Mouse (Mus musculus): Measurements from ENCODE around the gene Mrc1. TPM values are rescaled to one million over a fixed set of nuclear protein-coding genes. Genes with fewer than 3 reads are reported as not detected.
A peak's percentile ranks its signal among the peaks of the same experiment; 100 is the strongest.
"Not testable (repeated sequence)": the region's sequence is repeated elsewhere in the genome, so short reads cannot be mapped to it uniquely, and the experiment has no call there.

Mrc1 gene
- total RNA-seq (2021), result 10 to 100 TPM; 19.6 to 27.8 TPM
- long read RNA-seq, experiment 1, full-length matches to known transcripts, result 1 of 5 reads
- long read RNA-seq, experiment 1, partial matches to known transcripts, result 3 of 5 reads
- long read RNA-seq, experiment 1, other reads (novel, unspliced or antisense), result 1 of 5 reads
- long read RNA-seq, experiment 2, partial matches to known transcripts, result 1 of 1 reads
- long read RNA-seq, experiment 2, other reads (novel, unspliced or antisense), result 0 of 1 reads

GRCm38 (mm10) chr2:14229149-14229548 is at the start of gene Mrc1:
Gene Mrc1 (plus strand): TSS chr2:14229392.
- no peak for DNase-seq

- DNase-seq, result no peak
These were observed 44.8 kb upstream of the Mrc1 start for GRCm38 (mm10) chr2:14184375-14184774.

DNA sequence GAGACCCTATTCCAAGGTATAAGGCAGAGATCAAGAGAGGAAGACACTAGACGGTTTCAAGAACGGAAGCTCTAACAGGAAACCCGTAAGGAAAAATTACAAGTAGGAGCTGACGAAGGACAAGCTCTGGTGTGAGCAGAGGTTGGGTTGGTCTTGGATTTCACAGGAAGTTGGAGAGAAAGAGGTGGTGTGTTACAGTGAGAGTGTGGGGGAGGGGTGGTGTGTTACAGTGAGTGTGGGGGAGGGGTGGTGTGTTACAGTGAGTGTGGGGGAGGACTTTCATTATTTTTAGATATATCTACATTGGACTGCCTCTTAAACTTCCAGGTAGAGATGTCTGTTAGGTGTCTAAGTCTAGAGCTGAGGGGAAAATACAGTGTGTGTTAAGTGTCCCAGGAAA is 38.5 kb upstream of the Mrc1 start:
- DNase-seq, result no peak

- no peak for DNase-seq
These were observed 37.6 kb upstream of the Mrc1 start for GRCm38 (mm10) chr2:14191601-14192000.

DNA sequence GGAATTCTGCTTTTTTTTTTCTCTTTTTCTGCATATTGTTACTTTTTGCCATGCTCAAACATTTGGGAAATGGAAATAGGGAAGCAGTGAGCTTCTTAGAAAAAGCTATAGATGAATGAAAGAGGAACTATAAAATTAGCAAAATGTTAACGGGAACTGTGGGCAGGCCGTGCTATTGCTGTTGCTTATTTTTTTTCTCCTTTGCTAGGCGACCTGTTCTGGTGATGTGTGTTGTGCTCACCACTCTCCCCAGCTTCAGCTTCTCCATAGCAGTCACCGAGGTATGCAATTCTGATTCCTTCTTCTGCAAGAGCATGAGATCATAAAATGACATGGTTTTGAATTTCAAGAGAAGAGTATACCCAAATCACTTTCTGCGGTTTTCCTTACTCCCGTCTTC is 37.1 kb upstream of the Mrc1 start:
- no peak for DNase-seq

GRCm38 (mm10) chr2:14198325-14198903 is 30.8 kb upstream of the Mrc1 start:
- not testable (repeated sequence) for DNase-seq

GRCm38 (mm10) chr2:14199621-14200020 is 29.6 kb upstream of the Mrc1 start:
- DNase-seq, result no peak

DNA sequence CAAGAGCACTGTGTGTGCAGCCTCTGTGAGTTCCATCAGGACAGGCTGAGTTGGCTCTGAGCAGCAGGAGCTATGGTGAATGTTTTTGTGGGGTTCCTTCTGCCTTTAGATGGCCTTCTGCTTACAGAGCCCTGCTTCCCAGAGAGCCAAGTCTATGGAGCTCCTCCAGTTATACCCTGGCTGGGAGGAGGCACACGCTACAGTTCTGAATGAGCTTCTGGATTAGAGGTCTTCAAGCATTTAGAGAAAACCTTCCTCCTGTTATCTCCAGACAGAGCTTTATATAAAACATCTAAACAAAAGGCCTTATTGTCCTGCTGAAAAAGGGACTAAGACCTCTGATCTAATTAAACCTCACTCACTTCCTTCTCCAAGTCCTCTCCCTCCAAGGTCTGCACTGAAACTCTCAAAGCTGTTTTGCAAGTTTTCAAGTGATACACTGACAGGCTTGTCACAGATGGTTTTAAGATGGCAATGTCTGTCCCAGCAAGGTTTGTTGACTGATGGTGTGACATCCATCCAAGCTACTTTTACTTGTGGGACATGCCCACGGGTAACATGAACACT is 28.2 kb upstream of the Mrc1 start:
- not testable (repeated sequence) for DNase-seq

GRCm38 (mm10) chr2:14204308-14204707 is 24.9 kb upstream of the Mrc1 start:
- DNase-seq, result no peak

GRCm38 (mm10) chr2:14206798-14207197 is 22.4 kb upstream of the Mrc1 start:
- no peak for DNase-seq

- DNase-seq, result no peak
These were observed 18.5 kb upstream of the Mrc1 start for GRCm38 (mm10) chr2:14210731-14211130.

DNA sequence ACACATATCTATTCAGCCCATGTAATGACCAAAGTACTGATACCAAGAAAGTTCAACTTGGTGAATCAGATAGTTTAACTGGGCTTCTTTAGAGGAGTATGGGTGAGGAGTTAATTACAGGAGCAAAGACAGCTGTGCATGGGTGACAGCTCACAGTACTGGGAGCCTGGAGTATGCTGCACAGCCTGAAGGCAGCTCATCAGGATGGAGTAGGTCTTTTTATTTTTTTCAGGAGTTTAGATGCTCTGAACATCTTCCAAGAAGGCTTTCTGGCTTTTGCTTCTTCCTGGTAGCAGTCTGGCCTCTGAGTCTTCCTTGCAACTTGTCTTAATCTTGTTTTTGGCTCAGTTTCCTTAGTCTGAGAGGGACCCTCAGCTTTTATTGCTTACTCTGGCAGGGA is 17.6 kb upstream of the Mrc1 start:
- no peak for DNase-seq

GRCm38 (mm10) chr2:14214764-14215163 is 14.4 kb upstream of the Mrc1 start:
- no peak for DNase-seq

DNA sequence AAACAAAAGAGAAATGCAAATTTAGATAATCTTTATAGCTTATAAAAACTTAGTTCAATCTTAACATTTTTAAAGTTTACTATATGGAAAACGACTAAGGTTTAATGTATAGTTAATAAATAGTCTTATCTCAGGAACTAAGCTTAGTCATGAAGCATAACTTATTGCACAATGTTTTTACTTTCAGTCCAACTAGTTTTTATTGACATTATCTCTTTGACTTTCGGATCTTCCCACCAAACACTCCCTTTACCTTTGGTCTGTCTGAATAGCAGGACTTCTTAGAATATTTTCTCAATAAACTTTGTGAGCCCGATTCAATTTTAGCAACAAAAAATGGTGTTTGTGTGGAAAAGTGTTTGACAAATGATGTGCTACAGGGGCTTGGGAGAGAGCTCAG is 12.5 kb upstream of the Mrc1 start:
- DNase-seq, result no peak

GRCm38 (mm10) chr2:14218126-14218525 is 11.1 kb upstream of the Mrc1 start:
- no peak for DNase-seq

GRCm38 (mm10) chr2:14224387-14224786 is 4.8 kb upstream of the Mrc1 start:
- no peak for DNase-seq

DNA sequence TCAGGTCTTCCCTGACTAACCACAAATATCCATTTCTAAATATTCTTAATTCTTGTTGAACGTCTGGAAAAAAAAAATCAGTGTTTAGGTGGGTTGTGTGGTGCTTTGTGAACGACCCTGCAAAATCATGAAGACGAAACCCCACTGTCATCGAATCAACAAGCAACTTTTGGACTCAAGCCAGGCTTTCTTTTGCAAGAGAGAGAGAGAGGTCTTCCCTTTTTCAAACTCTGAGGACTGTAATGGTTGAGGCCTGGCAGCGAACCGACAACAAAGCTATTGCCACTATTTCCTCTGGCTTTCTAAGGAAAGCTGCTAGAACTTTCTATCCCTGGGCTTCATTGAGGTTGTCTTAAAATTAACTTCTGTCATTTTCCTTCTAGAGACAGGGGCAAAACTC is 697 bp upstream of the Mrc1 start:
- no peak for DNase-seq

DNA sequence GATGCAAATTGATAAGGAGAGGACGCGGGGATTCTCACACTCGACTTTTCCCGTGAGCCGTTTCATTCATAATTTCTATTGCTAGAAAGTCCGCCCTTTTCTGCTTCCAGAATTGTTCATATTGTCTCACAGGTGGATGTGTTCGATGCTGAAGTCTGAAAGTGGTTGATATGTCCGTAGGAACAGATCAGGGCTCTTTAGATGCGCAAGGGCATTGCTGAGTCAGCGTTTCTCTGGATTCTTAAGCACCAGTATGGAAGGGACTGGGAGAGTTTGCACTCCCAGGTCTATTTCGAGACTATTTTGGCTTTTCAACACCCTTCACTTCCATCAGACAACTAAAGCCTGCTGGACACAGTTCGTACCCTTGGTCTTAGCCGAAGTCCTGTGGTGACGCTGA is 787 bp downstream of the Mrc1 start:
- no peak for DNase-seq

GRCm38 (mm10) chr2:14232897-14233296 is 3.7 kb downstream of the Mrc1 start:
- DNase-seq, result no peak

DNA sequence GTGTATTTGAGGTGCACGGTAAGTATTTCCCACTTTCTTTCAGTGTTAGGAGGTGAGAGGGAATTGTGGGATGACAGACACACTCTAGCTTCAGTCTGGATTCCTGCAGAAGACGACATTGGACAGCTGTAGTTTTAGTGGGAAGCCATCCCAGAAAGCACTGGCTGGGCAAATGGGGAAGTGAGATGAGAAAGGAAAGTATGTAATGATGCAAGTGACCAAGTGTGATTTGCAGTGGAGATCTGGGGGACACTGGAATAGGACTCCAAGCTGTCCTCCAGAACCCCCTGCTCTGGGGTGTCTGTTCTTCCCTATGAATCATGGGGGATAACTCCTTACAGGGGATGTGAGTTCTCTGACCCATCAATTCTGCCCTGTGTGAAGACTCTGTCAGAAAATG is 4.8 kb downstream of the Mrc1 start:
- no peak for DNase-seq

DNA sequence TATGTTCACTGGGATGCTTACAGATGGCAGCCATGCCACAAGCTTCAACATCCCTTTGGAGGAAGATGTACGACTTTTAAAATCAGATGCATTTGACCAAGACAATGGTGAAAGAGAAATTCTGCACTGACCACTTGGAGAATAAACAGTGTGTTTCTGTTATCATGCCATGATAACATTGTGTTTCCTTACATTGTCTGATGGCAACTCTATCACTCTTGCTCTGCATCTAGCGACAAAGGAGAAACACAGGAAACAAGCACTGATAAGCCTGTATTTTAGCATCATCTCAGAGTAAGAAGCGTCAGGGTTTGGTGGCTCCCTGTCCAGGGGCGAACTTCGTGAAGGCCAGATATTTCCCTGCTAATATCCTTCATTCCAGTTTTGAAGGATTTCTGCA is 6.1 kb downstream of the Mrc1 start:
- DNase-seq, result no peak

GRCm38 (mm10) chr2:14236920-14237319 is 7.7 kb downstream of the Mrc1 start:
- no peak for DNase-seq

GRCm38 (mm10) chr2:14237723-14238122 is 8.5 kb downstream of the Mrc1 start:
- DNase-seq, result no peak

- peak; percentile 8 to 23 for DNase-seq
These were observed 10.0 kb downstream of the Mrc1 start for GRCm38 (mm10) chr2:14239151-14239550.

All from adrenal gland, postnatal 36 days (tissue).